Mouse (Mus musculus) myocyte (in vitro differentiated cells): ENCODE data around the gene Gm45623. TPM values are rescaled to one million over a fixed set of nuclear protein-coding genes. Genes with fewer than 3 reads are reported as not detected.

Source experiments
- H3K27me3 ChIP-seq: one replicate; pipeline ENCODE4 v1.6.1; 2011; ENCODE audit not compliant: control insufficient read depth, insufficient read depth, insufficient read length
- H3K36me3 ChIP-seq: one replicate; pipeline ENCODE4 v1.6.1; 2011; ENCODE audit not compliant: control insufficient read depth, insufficient read depth
- H3K4me2 ChIP-seq: one replicate; pipeline ENCODE4 v1.6.1; 2011; ENCODE audit warnings: low read depth, control low read depth
- H3K4me3 ChIP-seq: one replicate; pipeline ENCODE4 v1.5.1; 2011; ENCODE audit warnings: mild to moderate bottlenecking, control low read depth, moderate library complexity
- H3K79me2 ChIP-seq: one replicate; pipeline ENCODE4 v1.6.1; 2011; ENCODE audit not compliant: control insufficient read depth, insufficient read depth
- H3ac ChIP-seq: one replicate; pipeline ENCODE4 v1.6.1; 2011; ENCODE audit not compliant: control insufficient read depth, insufficient read length
- CEBPB ChIP-seq: IDR thresholded peaks from 2 replicates; pipeline ENCODE4 v1.6.1; 2011; ENCODE audit warnings: mild to moderate bottlenecking, moderate library complexity; ENCODE audit not compliant: poor library complexity, insufficient read depth, severe bottlenecking
- E2F4 ChIP-seq: IDR thresholded peaks from one replicate; pipeline ENCODE4 v1.6.1; 2011; ENCODE audit warnings: mild to moderate bottlenecking, control low read depth, moderate library complexity; ENCODE audit not compliant: insufficient read depth
- MAX ChIP-seq: IDR thresholded peaks from one replicate; pipeline ENCODE4 v1.6.1; 2011; ENCODE audit warnings: low read depth, mild to moderate bottlenecking, control low read depth
- MYOD1 ChIP-seq, 3 experiments: IDR thresholded peaks; one replicate each; pipeline ENCODE4 v1.6.1; 2011; ENCODE audit warnings: control low read depth in 2 of 3, low read depth in 2 of 3, mild to moderate bottlenecking in 2 of 3, moderate library complexity in 1 of 3; ENCODE audit not compliant: insufficient read length in 2 of 3, control insufficient read depth in 1 of 3
- MYOG ChIP-seq, 3 experiments: IDR thresholded peaks; one replicate each; pipeline ENCODE4 v1.6.1; 2011; ENCODE audit warnings: control low read depth in 2 of 3, low read depth in 2 of 3, mild to moderate bottlenecking in 2 of 3; ENCODE audit not compliant: insufficient read length in 2 of 3, control insufficient read depth in 1 of 3, insufficient read depth in 1 of 3
- POLR2A ChIP-seq: IDR thresholded peaks from one replicate; pipeline ENCODE4 v1.6.1; 2011; ENCODE audit warnings: low read depth, mild to moderate bottlenecking, control low read depth, moderate library complexity; ENCODE audit not compliant: insufficient read length
- POLR2AphosphoS2 ChIP-seq: IDR thresholded peaks from one replicate; pipeline ENCODE4 v1.6.1; 2011; ENCODE audit warnings: low read depth, control low read depth; ENCODE audit not compliant: insufficient read length
- REST ChIP-seq: IDR thresholded peaks from one replicate; pipeline ENCODE4 v1.6.1; 2011; ENCODE audit warnings: mild to moderate bottlenecking, control low read depth, moderate library complexity; ENCODE audit not compliant: insufficient read depth, insufficient read length
- SRF ChIP-seq: IDR thresholded peaks from one replicate; pipeline ENCODE4 v1.6.1; 2011; ENCODE audit warnings: low read depth; ENCODE audit not compliant: control insufficient read depth, insufficient read length
- TCF12 ChIP-seq: IDR thresholded peaks from one replicate; pipeline ENCODE4 v1.6.1; 2011; ENCODE audit warnings: mild to moderate bottlenecking, control low read depth; ENCODE audit not compliant: poor library complexity, insufficient read depth, severe bottlenecking
- TCF3 ChIP-seq: IDR thresholded peaks from one replicate; pipeline ENCODE4 v1.6.1; 2011; ENCODE audit warnings: low read depth, control low read depth; ENCODE audit not compliant: insufficient read length
- USF1 ChIP-seq: IDR thresholded peaks from one replicate; pipeline ENCODE4 v1.6.1; 2011; ENCODE audit warnings: low read depth, mild to moderate bottlenecking, control low read depth, moderate library complexity
- polyA plus RNA-seq: library from polyadenylated mRNA; unstranded; fragments of >200 nt; fragmentation: generic; extraction: Trizol; gene quantifications from one replicate; pipeline ENCODE4 v1.2.1, GENCODE M21; 2012; ENCODE audit warnings: missing spikeins

The Gm45623 gene
- polyA plus RNA-seq, 1 experiment: not detected

DNA sequence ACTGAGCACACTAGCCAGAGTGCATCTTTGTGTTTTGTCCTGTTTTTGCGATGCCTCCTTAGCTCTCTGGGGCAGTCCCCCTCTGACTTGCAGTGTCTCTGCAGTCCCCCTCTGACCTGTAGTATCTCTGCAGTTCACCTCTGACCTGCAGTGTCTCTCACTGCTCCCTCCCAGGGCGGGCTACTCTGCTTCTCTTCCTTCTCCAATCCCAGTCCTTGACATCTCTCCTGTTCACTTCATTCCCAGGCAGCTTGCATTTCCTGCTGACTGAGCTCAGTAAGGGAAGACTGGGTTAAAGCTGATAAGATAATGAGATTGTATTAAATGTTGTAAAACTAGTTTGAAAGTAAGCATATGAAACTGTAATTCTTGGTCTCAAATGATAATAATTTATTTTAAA is 43.0 kb downstream of the Gm45623 start:
- TF ChIP-seq MYOD1 (IDR thresholded peaks at IDR 0.05; ENCODE audit: control insufficient read depth in 1 of 3, insufficient read length in 2 of 3, low read depth in 2 of 3): no peak
- no peak overlapping the region for H3K4me3 ChIP-seq
- H3K36me3 ChIP-seq: peaks cover 10% of the 10 kb centered on the region
- H3K4me2 ChIP-seq: no peak overlapping the region
- H3K27me3 ChIP-seq: no peaks in the 10 kb centered on the region
- peaks cover 71% of the 10 kb centered on the region for H3K79me2 ChIP-seq
- no peak overlapping the region for H3ac ChIP-seq

DNA sequence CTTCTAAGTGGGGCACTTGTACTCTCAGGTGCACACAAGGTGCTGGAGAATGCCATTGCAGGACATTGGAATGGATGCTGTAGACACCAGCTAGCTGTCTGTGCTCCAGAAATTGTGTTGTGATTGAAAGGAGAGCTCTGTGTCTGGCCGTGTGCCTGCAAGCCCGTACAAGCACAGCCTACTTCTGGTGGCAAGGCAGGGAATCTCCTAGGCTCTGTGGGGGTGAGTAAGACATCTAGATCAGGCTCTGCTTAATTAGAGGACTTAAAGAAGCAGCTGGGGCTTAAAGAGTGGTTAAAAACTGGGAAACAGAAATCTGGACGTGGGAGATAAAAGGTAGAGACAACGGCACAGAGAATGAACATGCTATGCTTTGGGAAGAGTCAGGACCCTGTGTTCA is 46.0 kb downstream of the Gm45623 start:
- H3K4me2 ChIP-seq: no peak overlapping the region
- TF ChIP-seq MAX (no peak), MYOD1 (IDR thresholded peaks at IDR 0.05; ENCODE audit: control insufficient read depth in 1 of 3, insufficient read length in 2 of 3, low read depth in 2 of 3) (no peak)
- no peak overlapping the region for H3K4me3 ChIP-seq
- H3ac ChIP-seq: no peak overlapping the region
- peaks cover 10% of the 10 kb centered on the region for H3K36me3 ChIP-seq
- H3K27me3 ChIP-seq: no peaks in the 10 kb centered on the region
- peaks cover 89% of the 10 kb centered on the region for H3K79me2 ChIP-seq

DNA sequence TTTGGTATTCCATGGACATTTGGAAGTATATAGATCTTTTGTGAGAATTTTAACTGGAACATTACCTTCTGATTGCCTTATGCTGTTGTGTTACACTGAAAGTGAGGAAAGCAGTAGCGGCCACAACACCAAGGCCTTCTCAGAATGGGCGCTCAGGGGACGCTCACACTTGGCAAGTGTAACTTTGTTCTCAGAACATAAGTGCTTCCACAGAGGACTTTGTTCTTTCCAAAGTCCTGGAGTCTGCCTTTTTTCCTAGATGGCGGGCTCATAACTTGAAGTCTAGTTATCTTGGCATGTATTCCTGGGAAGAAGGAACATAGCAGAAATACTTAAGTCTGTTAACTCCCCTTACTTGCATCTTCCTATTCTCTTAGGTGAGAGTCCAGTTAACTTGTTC is 46.5 kb downstream of the Gm45623 start:
- Histone ChIP-seq H3K79me2 (peaks cover 84% of the 10 kb centered on the region), H3ac (no peak overlapping the region), H3K27me3 (no peaks in the 10 kb centered on the region), H3K4me3 (no peak overlapping the region), H3K4me2 (no peak overlapping the region), H3K36me3 (peaks cover 9% of the 10 kb centered on the region)
- TF ChIP-seq POLR2AphosphoS2: no peak
- no peak for TF ChIP-seq REST
- no peak for TF ChIP-seq E2F4
- TF ChIP-seq MAX: no peak
- no peak for TF ChIP-seq TCF3

DNA sequence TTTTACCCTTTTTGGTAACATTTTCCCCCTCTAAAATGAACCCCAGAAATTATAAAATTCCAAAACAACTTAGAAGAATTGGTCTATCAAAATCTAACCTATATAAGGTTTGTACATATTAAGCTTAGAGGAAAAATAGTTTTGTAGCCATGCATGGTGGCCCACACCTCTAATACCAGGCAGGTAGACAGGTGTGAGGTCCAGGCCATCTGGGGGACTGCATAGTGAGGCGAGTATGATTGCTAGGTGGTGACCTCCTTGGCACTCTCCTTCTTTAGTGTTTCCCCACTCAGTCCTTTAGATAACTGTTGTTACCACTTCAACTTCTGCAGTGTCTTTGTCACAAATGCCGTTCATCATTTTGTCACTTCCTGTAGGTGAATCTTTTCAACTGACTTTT is 49.0 kb downstream of the Gm45623 start:
- H3ac ChIP-seq: no peak overlapping the region
- no peaks in the 10 kb centered on the region for H3K27me3 ChIP-seq
- H3K36me3 ChIP-seq: peaks cover 4% of the 10 kb centered on the region
- no peak for TF ChIP-seq POLR2AphosphoS2
- no peak for TF ChIP-seq TCF12
- TF ChIP-seq CEBPB: no peak
- TF ChIP-seq USF1: no peak
- TF ChIP-seq POLR2A: no peak
- TF ChIP-seq REST: no peak
- TF ChIP-seq E2F4: no peak
- no peak for TF ChIP-seq MAX
- no peak for TF ChIP-seq SRF
- no peak for TF ChIP-seq MYOD1 (IDR thresholded peaks at IDR 0.05; ENCODE audit: control insufficient read depth in 1 of 3, insufficient read length in 2 of 3, low read depth in 2 of 3)
- TF ChIP-seq TCF3: no peak
- no peak for TF ChIP-seq MYOG (IDR thresholded peaks at IDR 0.05; ENCODE audit: control insufficient read depth in 1 of 3, insufficient read depth in 1 of 3, insufficient read length in 2 of 3, low read depth in 2 of 3)
- peaks cover 59% of the 10 kb centered on the region for H3K79me2 ChIP-seq
- peak overlapping the region; percentile 79 for H3K4me3 ChIP-seq
- peak overlapping the region; percentile 99 for H3K4me2 ChIP-seq

DNA sequence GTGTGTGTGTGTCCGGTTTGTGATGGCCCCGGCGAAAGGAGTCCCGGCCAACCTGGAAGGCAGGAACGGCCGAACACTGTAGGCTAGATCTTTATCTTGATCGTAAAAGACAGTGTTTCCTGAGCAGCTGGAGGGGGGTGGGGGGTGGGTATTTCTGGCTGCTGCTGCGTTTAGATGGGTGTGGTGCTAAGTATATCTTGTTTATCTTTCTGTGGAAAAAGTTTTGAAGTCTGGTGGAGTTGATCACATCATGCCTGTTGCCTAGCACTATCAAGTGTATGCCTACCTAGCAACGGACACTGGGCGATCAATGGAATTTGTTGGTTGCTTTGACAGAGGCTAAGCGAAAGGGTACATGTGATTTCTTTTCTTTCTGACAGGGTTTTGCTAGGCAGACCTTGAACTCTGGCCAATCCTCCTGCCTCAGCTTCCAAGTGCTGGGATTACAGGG is 49.7 kb downstream of the Gm45623 start:
- H3K36me3 ChIP-seq: peaks cover 4% of the 10 kb centered on the region
- H3K27me3 ChIP-seq: no peaks in the 10 kb centered on the region
- H3K79me2 ChIP-seq: peaks cover 52% of the 10 kb centered on the region
- TF ChIP-seq SRF (no peak), POLR2A (no peak), MYOD1 (IDR thresholded peaks at IDR 0.05; ENCODE audit: control insufficient read depth in 1 of 3, insufficient read length in 2 of 3, low read depth in 2 of 3) (peak in 1 of 3 experiments; percentile 4), POLR2AphosphoS2 (no peak)
- peak overlapping the region; percentile 79 for H3K4me3 ChIP-seq
- H3ac ChIP-seq: peak overlapping the region; percentile 84
- peak overlapping the region; percentile 99 for H3K4me2 ChIP-seq

DNA sequence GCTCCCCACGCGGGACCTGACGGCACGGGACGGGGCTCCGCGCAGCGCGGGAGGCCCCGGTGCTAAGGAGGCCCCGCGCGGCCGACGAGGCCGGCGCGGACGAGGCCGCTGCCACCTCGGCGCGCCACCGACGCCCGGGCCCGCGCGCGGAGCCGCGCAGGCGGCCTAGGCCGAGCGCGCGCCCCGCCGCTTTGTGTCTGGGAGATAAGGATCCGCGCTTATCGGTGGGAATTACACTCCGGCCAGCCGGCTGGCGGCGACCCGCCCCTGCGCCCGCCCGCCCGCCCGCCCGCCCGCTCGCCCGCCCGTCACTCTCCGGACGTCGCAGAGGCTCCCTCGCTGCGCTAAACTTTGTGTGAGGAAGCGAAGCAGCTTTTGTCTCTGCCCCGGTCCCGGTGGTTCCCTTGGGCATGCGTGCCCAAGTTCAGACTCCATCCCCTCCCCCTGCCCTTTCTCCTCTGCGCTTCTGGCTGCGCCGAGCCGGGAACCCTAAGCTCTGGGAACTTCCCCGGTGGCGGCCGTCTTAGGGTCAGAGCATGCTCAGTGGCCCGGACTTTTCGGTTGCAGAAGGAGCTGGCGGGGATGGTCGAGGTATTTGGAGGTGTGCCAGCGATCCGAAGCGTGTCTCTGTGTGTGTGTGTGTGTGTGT is 50.3 kb downstream of the Gm45623 start:
- Histone ChIP-seq H3K27me3 (no peaks in the 10 kb centered on the region), H3ac (peak overlapping the region; percentile 84), H3K4me3 (peak overlapping the region; percentile 79), H3K36me3 (peaks cover 4% of the 10 kb centered on the region), H3K4me2 (peak overlapping the region; percentile 99), H3K79me2 (peaks cover 46% of the 10 kb centered on the region)
- TF ChIP-seq CEBPB (no peak), MAX (no peak), POLR2A (no peak), MYOD1 (IDR thresholded peaks at IDR 0.05; ENCODE audit: control insufficient read depth in 1 of 3, insufficient read length in 2 of 3, low read depth in 2 of 3) (no peak), POLR2AphosphoS2 (peak; percentile 13), E2F4 (no peak)
